Mouse (Mus musculus): ENCODE results near the gene Bola3.

DNA sequence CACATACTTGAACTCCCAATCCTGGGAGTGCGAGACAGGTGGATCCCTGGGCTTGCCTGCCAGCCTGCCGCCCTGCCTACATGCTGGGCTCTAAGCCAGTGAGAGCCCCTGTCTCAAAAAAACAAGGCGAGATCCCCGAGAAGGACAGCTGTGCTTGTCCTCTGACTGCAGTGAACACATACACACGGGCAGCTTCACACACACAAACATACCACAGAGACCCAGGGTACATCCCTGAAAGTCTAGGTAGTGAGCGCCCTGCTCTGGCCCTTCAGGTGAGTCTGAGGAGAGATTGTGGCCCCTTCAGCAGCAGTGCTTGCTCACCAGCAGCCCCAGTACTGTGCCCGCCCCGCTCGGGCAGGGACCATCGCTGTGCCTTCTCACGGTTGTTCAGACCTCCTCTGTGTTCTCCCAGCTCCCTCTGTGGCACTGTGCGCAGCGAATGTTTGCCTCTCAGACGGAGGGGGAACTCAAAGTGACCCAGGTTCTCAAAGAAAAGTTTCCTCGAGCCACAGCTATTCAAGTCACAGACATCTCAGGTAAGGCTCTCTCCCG is 2.0 kb downstream of the Bola3 start:
- no peak for TF ChIP-seq CTCF (IDR thresholded peaks at IDR 0.05; ENCODE audit: low read depth)
- TF ChIP-seq EP300 (optimal IDR thresholded peaks at IDR 0.05) = no peak
